Mouse (Mus musculus) heart, postnatal 36 days (tissue): ENCODE results near the gene Glod4. TPM values are rescaled to one million over a fixed set of nuclear protein-coding genes. Genes with fewer than 3 reads are reported as not detected.
"Not testable (repeated sequence)": the region's sequence is repeated elsewhere in the genome, so short reads cannot be mapped to it uniquely, and the experiment has no call there.

ENCODE experiments used
- DNase-seq, 2 experiments: peaks; one replicate each; pipeline ENCODE4 v3.0.0; 2021 to 2022
- intact Hi-C: fragments of 180-260 bp; cut with DNase I; formaldehyde crosslinking; loops from one replicate; pipeline ENCODE4 v1.15.1; 2025
- total RNA-seq, 2 experiments: library from RNA; stranded (reverse); gene quantifications; 2 replicates each; pipeline ENCODE4 v1.2.3; 2021

Gene Glod4
- total RNA-seq, 2 experiments from 2014 or later = 39.4 to 40.1 TPM

DNA sequence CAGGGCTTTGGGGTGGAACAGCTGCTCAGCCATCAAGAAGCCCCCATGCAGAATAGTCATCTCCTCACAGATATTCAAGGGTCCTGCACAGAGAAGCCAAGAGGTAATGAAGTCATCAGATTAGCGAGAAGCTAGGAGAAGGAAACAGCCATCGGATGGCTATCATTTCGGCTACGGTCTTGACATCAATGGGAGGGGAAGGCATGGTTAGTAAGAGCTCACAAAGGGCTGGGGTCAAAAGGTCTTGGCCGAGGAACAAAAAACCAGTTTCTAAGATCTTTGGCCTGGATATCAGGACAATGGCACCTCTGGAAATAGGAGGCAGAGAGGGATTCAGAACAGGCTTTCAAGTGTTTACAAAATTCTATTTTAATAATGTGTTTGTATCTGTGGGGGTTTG is 29.7 kb downstream of the Glod4 start:
- DNase-seq = no peak
- intact Hi-C loops = no loop called here

DNA sequence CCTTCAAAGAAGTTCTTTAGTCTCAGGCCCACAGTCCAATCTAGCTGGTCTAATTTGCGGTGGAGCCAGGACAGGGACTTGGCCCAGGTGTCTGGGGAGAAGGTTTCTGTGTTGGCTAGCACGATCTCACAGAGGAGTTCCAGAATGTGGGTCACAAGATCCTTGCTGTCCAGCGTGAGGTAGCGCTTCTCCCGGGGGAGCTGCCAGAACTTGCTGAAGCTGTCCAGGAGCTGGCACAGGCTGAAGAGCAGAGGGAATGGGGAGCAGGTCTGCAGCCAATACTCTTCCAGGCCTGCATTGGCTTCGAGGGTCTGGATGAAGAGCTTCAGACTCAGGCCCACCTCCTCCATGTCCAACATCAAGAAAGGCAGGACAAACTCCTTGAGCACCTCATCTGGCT is 31.9 kb downstream of the Glod4 start:
- intact Hi-C loops, DNase-seq: not testable (repeated sequence)

DNA sequence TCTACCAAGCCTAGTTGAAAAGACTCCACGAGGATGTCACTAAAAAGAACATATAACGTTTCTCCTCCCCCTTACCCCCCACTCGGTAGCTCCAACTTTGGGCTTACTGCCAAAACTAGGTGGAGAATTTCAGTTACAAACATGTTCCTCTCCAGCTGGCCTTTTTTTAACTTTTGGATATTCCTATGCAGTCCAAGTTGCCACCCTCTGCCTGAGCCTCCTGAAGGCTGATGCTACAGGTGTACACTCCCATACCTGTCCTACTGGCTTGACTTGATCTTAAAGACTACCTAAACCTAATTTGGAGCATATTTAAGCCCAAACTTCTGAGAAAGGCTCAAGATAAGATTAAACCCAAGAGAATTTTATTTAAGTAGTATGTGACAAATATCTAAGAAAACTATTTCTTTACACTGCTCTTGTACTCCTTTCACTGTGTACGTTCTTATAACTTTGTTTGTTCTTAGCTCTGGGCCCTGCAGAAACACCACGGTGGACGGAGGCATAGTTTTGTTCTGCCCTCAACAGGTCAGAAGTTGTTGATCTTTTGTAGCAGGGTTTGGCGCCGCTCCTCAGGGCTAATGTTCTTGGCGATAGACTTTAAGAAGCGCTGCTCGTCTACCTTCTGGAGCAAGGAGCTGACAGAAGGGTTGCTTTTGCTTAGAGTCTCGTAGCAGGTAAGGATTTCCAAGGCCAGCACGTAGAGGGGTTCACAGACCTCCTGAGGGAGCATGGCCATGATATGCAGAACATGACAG is 33.1 kb downstream of the Glod4 start:
- DNase-seq = no peak
- intact Hi-C loops = no loop called here

DNA sequence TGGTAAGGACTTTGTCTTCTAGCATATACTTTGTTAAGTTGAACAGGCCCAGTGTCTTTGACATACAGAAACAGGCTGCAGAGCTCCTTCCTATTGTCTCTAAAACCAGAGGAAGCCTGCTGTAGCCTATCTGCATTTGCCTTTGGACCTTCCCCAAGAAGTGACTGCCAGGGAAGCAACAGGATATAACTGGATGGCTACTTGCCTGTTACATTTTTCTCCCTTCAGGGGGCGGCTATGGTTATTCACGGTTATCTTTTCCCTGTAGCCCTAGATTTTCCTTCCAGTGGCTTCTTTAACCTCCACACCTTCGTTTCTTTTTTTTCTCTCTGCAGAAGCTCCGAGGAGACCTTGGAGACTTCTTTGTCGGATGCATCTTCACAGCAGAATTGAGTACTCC is 36.7 kb downstream of the Glod4 start:
- DNase-seq = no peak
- intact Hi-C loops = no loop called here

DNA sequence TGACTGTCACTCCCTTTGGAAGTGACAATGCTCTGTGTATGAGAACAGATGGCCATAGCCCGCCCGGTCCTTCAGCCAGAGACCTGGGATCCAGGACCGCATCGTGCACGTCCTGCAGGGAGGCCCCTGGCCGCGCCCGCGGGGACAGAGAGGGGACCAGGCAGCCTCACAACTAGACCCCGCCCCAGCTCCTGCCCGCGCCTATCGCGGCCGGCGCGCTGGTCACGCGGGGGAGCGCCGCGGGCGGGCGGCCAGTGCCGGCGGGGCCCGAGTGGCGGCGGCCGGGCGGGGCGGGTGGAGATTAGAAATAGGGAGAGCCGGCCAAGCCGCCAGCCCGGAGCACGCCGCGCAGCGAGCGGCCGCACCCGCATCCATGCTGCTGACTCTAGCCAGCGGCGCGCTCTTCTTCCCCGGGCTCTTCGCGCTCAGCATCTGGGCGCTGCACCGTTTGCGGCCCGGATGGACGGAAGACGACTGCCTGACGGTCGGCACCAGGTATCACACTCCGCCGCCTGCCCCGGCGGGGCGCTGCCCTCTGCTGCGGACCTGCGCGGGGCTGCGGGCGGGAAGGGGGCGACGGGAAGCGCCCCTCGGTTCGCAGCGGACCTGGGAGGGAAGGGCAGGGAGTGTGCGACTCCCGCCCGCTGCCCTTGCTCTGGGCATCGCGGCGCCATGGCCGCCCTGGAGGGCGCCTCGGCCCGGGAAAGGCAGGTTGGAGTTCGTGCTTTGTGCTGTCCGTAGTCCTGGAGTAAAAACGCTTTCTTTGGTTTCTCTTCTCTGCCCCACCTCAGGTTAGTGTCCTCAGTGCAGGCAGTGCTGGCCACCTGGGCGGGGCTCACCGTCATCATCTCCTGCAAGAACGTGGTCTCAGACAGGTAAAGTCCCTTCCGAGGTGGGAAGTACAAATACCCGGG is 41.5 kb downstream of the Glod4 start:
- peak; percentile 88 to 90 for DNase-seq
- intact Hi-C loops = no loop called here

DNA sequence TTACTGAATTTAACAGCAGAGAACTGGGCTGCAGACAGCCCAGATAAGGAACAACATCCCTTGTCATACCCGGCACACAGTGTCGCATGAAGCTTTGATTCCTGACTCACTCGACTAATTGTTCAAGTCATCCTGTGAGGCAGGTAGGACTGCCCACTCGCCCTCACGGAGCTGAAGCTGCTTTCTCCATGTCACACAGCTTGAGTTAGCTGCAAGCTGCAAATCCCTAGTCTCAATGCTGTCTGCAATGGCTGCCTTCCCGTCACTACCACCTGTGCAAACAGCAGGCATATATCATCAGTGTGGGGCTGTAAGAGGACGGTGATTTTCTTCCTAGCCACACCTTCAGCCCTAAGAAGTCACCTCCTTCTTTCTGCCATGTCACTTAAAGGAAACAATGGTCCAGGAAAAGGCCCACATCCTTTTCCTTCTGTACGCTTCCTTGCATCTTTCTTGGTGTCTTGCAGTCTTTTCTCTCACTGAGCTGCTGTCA is 46.5 kb downstream of the Glod4 start:
- intact Hi-C loops = no loop called here
- no peak for DNase-seq

DNA sequence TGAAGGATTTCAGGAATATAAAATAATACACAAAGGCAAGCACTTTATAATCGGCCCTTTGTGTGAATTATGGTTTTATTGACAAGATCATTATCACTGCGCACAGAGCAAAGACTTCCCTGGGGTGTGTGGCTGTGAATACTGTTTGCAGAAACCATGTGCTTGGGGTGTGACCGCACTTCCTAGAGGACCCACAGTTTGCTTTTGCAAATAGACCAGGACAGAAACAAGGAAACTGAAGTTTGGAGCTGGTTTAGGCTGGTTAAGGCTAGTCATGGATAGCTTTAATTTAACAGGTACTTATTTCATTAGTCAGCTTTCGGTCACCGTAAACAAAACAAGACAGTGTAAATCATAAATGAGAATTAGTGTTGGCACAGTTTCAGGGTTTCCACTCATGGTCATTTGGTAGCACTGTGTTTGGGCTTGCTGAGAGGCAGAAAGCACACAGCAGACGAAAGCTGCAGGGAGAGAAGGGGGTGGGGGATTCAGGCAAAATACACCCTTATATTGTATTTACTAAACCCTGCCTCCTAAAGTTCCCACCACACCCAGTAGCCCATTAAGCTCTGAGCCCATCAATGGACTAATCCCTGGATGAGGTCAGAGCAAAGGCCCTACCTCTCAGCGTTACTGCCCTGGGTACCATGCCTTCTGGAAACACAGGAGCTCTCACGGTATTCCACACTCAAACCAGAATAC is 47.1 kb downstream of the Glod4 start:
- DNase-seq = no peak
- intact Hi-C loops = no loop called here

DNA sequence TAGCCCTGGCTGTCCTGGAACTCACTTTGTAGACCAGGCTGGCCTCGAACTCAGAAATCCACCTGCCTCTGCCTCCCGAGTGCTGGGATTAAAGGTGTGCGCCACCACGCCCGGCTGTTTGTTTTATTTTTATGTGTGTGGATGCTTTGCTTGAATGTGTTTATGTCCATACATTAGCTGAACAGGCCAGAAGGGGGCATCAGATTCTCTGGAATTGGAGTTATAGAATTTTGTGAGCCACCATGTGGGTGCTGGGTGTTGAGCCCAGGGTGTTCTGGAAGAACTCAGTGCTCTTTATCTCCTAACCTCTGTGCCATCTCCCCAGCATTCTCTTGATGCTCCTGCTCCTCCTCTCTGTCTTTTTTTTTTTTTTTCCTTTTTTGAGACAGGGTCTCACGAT is 56.6 kb downstream of the Glod4 start:
- no peak for DNase-seq
- intact Hi-C loops = no loop called here

DNA sequence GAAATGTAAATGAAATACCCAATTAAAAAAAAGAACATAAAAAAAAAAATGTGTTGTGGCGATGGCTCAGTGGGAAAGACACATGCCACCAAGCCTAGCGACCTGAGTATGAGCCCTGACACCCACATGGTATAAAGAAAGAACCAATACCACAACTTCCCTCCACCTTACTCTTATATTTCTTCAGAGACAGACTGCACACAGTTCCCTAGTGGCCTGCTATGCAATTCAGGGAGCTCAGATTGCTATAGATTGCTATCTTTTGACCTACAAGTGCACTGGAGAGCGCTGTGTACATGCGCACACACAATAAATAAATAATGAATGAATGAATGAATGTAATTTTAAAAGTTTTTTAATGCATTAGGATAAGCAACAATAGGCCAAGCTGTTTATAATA is 59.8 kb downstream of the Glod4 start:
- DNase-seq = no peak
- intact Hi-C loops = no loop called here

DNA sequence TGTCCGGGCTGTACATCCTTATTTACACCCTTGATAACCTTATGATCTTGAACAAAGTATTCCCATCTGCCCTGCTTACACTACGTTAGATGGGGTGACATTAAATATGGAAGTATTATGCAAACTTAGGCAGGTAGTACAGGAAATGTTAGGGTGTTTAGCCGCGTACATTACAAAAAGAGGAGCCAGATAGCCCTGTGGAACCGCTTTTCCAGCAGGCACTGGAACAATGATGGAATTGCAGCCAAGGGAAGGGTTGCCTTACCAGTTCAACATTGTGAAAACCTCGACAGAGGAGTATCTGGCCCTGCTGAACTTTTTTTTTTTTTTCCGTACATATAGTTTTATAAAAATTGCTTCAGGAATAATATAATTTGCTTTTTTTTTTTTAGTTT is 63.4 kb downstream of the Glod4 start:
- intact Hi-C loops = no loop called here
- DNase-seq = no peak

DNA sequence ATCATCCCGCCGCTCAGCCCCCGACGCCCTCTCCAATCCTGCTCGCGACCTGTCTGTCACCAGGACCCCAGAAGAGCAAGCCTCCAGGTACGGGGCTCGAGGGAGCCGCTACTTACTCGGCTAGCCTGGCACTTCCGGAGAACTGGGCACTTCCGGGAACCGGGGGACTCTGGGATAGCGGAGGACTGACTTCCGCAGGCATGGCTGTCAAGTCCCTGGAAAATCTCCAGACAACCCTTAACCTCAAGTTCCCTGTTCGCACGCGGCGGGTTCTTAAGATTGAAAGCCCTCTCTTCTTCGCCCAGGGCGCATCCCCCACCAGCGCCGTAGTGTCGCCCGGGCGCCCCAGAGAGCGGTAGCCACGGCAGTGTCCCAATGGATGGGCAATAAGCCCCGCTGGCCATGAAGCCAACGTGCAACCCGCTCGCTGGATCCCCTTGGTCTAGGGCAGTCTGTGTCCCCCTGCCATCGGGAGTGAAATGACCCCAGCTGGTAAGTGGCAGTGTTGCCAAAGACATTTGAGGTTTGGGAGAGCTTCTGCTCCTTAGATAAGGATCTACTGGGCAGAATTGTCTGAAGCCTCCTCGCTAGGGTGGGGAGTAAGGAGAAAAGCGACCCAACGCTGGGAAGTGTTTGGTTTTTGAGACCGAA is 63.9 kb downstream of the Glod4 start, which contains the start of the genes Vps53 and Fam57a:
Gene Vps53, minus strand, starts transcription at position 153 of the 651 bp plus-strand sequence.
Gene Fam57a, plus strand, starts transcription at position 177 of the 651 bp plus-strand sequence.
- peak; percentile 89 to 91 for DNase-seq
- intact Hi-C loops = loop anchor here (2.0 to 5.0 kb wide), 2 partner anchors 37 to 228 kb away; partner anchors contain the start of genes Dbil5, Gemin4 and Timm22

DNA sequence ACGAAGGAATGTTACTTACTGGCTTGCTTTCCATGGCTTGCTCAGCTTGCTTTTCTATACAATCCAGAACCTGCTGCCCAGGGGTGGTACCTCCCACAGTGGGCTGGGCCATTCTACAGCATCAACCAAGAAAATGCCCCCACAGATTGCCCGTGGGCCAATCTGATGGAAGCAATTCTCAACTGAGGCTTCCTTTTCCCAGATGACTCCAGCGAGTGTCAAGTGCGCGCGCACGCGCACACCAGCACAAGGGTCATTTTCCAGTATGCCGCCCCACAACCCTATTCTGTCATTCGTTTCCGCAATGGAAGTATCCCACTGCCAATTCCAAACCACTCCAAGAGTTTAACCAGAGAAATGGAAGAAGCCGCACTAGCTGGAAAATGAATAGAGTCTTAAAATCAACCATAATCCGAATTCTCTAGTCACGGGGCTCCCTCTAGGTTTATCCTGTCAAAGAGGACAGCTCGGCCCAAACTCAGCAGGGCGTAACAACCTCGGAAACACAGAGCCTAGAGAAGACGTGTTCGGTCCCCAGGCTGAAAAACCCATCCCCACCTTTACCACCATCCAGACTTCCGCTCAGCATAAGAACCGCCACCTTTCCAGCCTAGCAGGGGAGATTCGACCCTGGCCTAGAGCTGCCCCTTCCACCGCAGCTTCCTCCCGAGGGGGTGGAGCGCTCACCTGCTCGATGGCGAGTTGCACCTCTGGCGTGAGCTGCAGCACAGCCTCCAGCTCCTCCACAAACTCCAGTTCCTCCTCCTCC is 64.6 kb downstream of the Glod4 start:
- no peak for DNase-seq

DNA sequence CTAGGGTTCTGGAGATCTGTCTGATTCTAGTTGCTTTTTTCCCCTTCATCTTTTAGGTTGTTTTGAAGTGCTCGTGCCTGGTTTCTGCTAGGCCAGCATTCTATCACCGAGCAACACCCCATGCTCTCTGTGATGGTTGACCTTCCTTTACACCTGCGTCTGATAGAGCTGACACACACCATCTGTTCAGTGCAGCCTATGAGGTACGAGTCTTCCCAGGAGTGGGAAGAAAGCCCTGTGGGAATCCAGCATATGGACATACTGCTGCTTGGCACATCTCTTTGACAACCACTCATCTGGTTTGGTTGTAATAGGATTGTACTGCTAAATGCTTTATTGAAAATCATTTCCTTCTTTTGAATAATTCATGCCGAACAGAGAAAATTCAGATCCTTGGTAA is 73.3 kb downstream of the Glod4 start:
- DNase-seq = no peak
- intact Hi-C loops = no loop called here

More for the DNA sequence above, 64.6 kb downstream of the Glod4 start:
- intact Hi-C loops = loop anchor here (2.0 to 5.0 kb wide), 2 partner anchors 38 to 228 kb away; partner anchors contain the start of genes Dbil5, Gemin4 and Timm22

DNA sequence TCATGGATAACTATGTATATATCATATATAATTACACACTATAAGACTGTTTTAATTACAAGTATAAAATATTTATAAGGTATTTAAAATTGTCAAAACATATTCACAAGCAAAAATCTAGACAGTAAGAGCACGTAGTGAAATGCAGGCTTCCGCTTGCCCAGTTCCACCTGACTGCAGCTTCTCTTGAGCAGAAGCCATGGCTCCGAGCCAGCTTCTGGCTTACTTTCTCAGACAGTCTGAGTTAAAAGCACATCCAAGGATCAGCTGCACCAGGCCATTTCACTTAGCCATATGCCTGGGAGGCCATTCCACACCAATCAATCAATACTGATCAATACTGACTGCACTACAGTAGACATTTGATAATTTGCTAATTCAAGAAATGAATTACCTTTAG is 74.5 kb downstream of the Glod4 start:
- DNase-seq = no peak
- intact Hi-C loops = loop anchor here (5.0 kb wide), 1 partner anchor 37 kb away; no protein-coding TSS in a partner anchor

DNA sequence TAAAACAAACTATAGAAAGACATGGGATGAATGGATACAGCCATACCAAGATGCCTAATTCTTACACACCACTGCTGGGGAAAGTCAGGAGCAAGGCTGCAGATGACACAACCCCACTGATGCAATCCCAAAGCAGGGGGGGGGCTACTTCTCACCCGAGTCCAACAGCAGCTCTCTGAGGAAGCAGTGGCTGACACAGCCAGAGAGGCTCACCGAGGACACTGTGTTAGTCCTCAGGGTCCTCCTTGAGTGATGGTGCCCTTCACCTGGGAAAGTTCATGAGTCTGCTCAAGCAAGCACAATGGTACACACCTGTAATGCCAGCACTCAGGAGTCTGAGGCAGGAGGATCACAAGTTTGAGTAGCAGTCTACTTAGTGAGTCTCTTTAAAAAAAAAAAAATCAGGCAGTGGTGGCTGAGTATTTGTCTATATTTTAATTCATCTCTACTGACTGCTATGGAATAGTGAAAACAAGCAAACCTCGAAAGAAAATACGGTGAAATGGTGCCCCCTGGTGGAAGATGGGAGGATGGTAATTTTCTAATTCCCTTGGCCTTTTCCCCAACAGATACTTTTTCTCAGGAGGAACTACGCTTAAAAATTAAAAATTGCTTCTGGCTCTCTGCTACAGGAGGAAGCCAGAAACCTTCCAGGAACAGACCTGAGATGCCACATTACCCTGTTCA is 76.3 kb downstream of the Glod4 start:
- intact Hi-C loops = loop anchor here (1.0 to 5.0 kb wide), 6 partner anchors 35 to 384 kb away; partner anchors contain the start of gene Rflnb
- peak; percentile 80 for DNase-seq

DNA sequence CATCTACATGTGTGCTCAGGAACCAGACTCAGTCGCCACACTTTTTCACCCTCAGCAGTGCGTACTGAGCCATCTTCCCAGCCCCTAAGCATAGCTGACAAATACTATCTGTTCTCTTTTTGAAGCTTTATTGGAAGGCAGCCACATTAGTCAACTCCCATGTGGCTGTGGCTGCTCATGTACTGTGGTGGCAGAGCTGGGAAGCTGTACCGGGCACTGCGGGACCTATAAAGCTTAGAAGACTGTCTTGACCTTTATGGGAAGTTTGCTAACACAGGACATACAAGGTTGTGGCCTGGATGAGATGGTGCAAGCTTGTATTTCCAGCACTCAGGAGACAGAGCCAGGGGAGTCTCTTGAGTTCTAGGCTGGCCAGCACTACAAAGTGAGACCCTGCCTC is 76.9 kb downstream of the Glod4 start:
- DNase-seq = no peak
- intact Hi-C loops = loop anchor here (1.0 to 5.0 kb wide), 6 partner anchors 34 to 384 kb away; partner anchors contain the start of gene Rflnb

DNA sequence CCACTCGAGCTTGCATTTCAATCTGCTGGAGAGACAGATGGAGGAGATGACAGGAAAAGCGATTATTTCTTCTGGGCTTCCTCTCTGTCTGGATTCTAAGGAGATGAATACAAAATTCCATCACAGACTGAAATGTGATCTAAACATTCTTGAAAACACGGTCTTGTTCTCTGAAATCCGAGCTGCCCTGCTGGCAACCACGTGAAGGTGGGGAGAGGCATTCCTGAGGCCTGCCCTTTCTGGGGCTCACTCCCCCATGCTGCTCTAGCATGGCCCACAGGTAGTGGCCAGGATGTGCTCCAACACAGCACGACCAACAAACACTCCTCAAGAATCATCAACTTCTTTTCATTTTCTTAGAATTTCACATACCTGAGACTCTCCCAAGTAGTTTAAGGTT is 83.3 kb downstream of the Glod4 start:
- intact Hi-C loops = loop anchor here (5.0 kb wide), 1 partner anchor 443 kb away; no protein-coding TSS in a partner anchor
- no peak for DNase-seq

DNA sequence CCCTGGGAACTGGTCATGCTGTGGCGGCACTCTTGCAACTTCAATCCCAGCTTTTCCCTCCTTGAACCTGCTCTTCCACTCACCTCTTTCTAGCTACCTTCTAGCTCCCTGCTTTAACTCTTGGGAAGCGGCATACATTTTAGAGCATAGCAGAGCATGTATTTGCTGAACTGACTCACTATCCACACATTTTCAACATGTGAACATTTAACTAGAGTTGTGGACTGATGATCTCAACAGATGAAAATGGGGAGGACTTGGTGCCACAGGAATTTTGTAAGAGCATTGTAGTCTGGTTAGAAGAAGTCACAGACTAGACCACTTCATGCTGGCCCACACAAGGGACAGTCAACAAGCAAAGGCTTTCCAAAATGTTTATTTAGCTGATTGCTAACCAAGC is 85.2 kb downstream of the Glod4 start:
- no peak for DNase-seq
- intact Hi-C loops = no loop called here
